Mouse (Mus musculus): Measurements from ENCODE around the gene Cgnl1. TPM values are rescaled to one million over a fixed set of nuclear protein-coding genes. Genes with fewer than 3 reads are reported as not detected.

Cgnl1 gene
- polyA plus RNA-seq, 1 experiment from 2014 or later, result 9.2 TPM

GRCm38 (mm10) chr9:71604914-71605635, 166.3 kb downstream of the Cgnl1 start:
- Histone ChIP-seq H3K4me1 (replicated peaks) (peaks cover 13% of the 10 kb centered on the region), H3K4me3 (replicated peaks) (no peak overlapping the region), H3K9ac (replicated peaks) (no peak overlapping the region), H3K4me2 (no peak overlapping the region), H3K36me3 (no peaks in the 10 kb centered on the region), H3K9me3 (no peaks in the 10 kb centered on the region), H3K27ac (no peak overlapping the region), H3K27me3 (no peaks in the 10 kb centered on the region)
- WGBS, result 32% methylated on average over 6 of the region's 6 CpGs
- ATAC-seq (ENCODE audit: insufficient number of reproducible peaks, insufficient read depth, low FRiP score, low TSS enrichment, low read depth), result no peak

GRCm38 (mm10) chr9:71599861-71600260, 171.5 kb downstream of the Cgnl1 start:
- Histone ChIP-seq H3K4me1 (replicated peaks) (peaks cover 8% of the 10 kb centered on the region; the same call in 1 of the 2 replicates), H3K36me3 (no peaks in the 10 kb centered on the region), H3K27me3 (peaks cover 3% of the 10 kb centered on the region; the same call in 1 of the 2 replicates), H3K9ac (replicated peaks) (no peak overlapping the region), H3K27ac (no peak overlapping the region), H3K4me2 (no peak overlapping the region), H3K4me3 (replicated peaks) (no peak overlapping the region), H3K9me3 (no peaks in the 10 kb centered on the region)
- no peak for ATAC-seq (ENCODE audit: insufficient number of reproducible peaks, insufficient read depth, low FRiP score, low TSS enrichment, low read depth)
- 77% methylated on average over 7 of the region's 7 CpGs for WGBS

DNA sequence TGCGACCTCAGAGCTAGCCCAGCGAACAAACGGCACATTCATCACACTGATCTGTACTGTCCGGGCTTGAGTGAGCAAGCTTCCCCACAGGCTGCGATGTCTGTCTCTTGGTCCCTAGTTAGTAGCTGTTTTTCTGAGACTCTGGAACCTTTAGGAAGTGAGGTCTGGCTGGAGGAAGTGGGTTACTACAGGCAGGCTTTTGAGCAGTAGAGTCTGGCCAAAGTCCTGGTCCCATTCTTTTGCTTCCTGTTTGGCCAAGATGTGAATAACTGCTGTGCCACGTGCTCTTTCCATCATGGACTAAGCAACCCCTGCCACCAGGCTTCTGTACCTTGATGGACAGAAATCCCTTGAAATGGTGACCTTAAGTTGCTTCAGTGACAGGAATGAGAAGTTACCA, 174.5 kb downstream of the Cgnl1 start:
- 63% methylated on average over 6 of the region's 6 CpGs for WGBS
- Histone ChIP-seq H3K27me3 (peaks cover 11% of the 10 kb centered on the region), H3K4me2 (no peak overlapping the region), H3K27ac (no peak overlapping the region), H3K4me1 (replicated peaks) (peaks cover 14% of the 10 kb centered on the region; the same call in 1 of the 2 replicates), H3K4me3 (replicated peaks) (no peak overlapping the region), H3K36me3 (no peaks in the 10 kb centered on the region), H3K9me3 (no peaks in the 10 kb centered on the region), H3K9ac (replicated peaks) (no peak overlapping the region)
- ATAC-seq (ENCODE audit: insufficient number of reproducible peaks, insufficient read depth, low FRiP score, low TSS enrichment, low read depth), result no peak

- Histone ChIP-seq H3K36me3 (no peaks in the 10 kb centered on the region), H3K4me2 (peak overlapping the region; percentile 92), H3K4me3 (replicated peaks) (peak overlapping the region; percentile 64), H3K27me3 (peaks cover 25% of the 10 kb centered on the region), H3K9ac (replicated peaks) (0 out of 2 replicates have a peak overlapping the region, but pooled peaks have one; percentile 65), H3K9me3 (no peaks in the 10 kb centered on the region), H3K4me1 (replicated peaks) (peaks cover 18% of the 10 kb centered on the region; the same call in 1 of the 2 replicates), H3K27ac (no peak overlapping the region)
- ATAC-seq (ENCODE audit: insufficient number of reproducible peaks, insufficient read depth, low FRiP score, low TSS enrichment, low read depth), result no peak
- WGBS, result 43% methylated on average over 6 of the region's 6 CpGs
Observed at GRCm38 (mm10) chr9:71592577-71593285, 178.7 kb downstream of the Cgnl1 start.

- WGBS, result 3% methylated on average over 29 of the region's 29 CpGs
- H3K4me1 ChIP-seq (replicated peaks), result peaks cover 16% of the 10 kb centered on the region; the same call in 1 of the 2 replicates
- peak; percentile 92 for ATAC-seq (ENCODE audit: insufficient number of reproducible peaks, insufficient read depth, low FRiP score, low TSS enrichment, low read depth)
- peak within 1 kb of the TSS; percentile 64 for H3K4me3 ChIP-seq (replicated peaks)
- H3K9ac ChIP-seq (replicated peaks), result peak within 1 kb of the TSS; percentile 65
- H3K36me3 ChIP-seq, result no peaks in the 10 kb centered on the region
- H3K27me3 ChIP-seq, result peaks cover 25% of the 10 kb centered on the region
- H3K9me3 ChIP-seq, result no peaks in the 10 kb centered on the region
- H3K4me2 ChIP-seq, result peak within 1 kb of the TSS; percentile 92
- no peak within 1 kb of the TSS for H3K27ac ChIP-seq
Observed at GRCm38 (mm10) chr9:71591938-71592548, 179.4 kb downstream of the Cgnl1 start, which contains the start of gene Myzap. TSS of gene Myzap (minus strand) at chr9:71592360.

- Histone ChIP-seq H3K4me1 (replicated peaks) (peaks cover 10% of the 10 kb centered on the region; the same call in 1 of the 2 replicates), H3K4me3 (replicated peaks) (peak overlapping the region; percentile 64), H3K9me3 (peaks cover under 1% of the 10 kb centered on the region; the same call in 1 of the 2 replicates), H3K27me3 (peaks cover 25% of the 10 kb centered on the region), H3K36me3 (no peaks in the 10 kb centered on the region), H3K27ac (no peak overlapping the region), H3K9ac (replicated peaks) (no peak overlapping the region), H3K4me2 (peak overlapping the region; percentile 92)
- no peak for ATAC-seq (ENCODE audit: insufficient number of reproducible peaks, insufficient read depth, low FRiP score, low TSS enrichment, low read depth)
- WGBS, result 68% methylated on average over 5 of the region's 5 CpGs
Observed at GRCm38 (mm10) chr9:71591106-71591505, 180.3 kb downstream of the Cgnl1 start.

- Histone ChIP-seq H3K4me1 (replicated peaks) (peaks cover 10% of the 10 kb centered on the region; the same call in 1 of the 2 replicates), H3K4me2 (no peak overlapping the region), H3K27me3 (peaks cover 25% of the 10 kb centered on the region), H3K27ac (no peak overlapping the region), H3K36me3 (0 out of 2 replicates have a peak, but pooled peaks cover 3% of the 10 kb centered on the region), H3K9me3 (peaks cover 13% of the 10 kb centered on the region), H3K4me3 (replicated peaks) (no peak overlapping the region), H3K9ac (replicated peaks) (no peak overlapping the region)
- WGBS, result 81% methylated on average over 7 of the region's 7 CpGs
- no peak for ATAC-seq (ENCODE audit: insufficient number of reproducible peaks, insufficient read depth, low FRiP score, low TSS enrichment, low read depth)
Observed at GRCm38 (mm10) chr9:71589771-71590170, 181.6 kb downstream of the Cgnl1 start.

DNA sequence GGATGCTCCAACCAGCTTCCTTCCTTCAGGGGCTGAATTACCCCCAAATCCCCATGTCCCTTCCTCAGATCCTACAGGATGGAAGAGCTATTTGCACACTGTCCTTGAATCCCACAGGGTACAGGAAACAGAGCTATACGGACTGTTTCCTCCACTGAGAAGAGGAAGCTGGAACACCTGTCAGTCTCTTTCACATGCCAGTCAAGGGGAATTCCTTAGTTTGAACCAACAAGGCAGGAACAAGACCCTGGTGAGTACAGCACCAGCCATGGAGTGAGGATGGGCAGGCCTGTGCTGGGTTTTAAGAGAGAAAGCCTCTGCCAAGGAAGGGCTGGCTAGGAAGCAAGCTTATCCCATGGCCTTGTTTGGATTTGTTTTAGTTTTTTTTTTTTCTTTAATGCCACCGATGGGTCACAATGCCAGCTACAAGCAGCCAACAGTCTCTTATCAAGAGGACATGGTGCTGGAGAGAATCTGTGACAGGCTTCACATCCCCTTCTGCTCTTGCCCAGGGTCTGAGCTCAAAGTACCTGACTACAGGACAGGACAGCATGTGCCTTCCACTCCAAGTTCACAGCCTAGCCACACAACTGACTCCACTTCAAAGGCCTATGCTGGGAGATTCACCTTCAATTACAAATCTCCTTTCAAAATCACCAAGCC, 182.3 kb downstream of the Cgnl1 start:
- no peak for ATAC-seq (ENCODE audit: insufficient number of reproducible peaks, insufficient read depth, low FRiP score, low TSS enrichment, low read depth)
- H3K27me3 ChIP-seq, result peaks cover 25% of the 10 kb centered on the region
- peaks cover 10% of the 10 kb centered on the region; the same call in 1 of the 2 replicates for H3K4me1 ChIP-seq (replicated peaks)
- H3K4me3 ChIP-seq (replicated peaks), result no peak overlapping the region
- no peak overlapping the region for H3K27ac ChIP-seq
- no peak overlapping the region for H3K9ac ChIP-seq (replicated peaks)
- H3K4me2 ChIP-seq, result no peak overlapping the region
- 0 out of 2 replicates have a peak, but pooled peaks cover 3% of the 10 kb centered on the region for H3K36me3 ChIP-seq
- H3K9me3 ChIP-seq, result peaks cover 13% of the 10 kb centered on the region
- 73% methylated on average over 2 of the region's 2 CpGs for WGBS

GRCm38 (mm10) chr9:71586408-71586807, 185.0 kb downstream of the Cgnl1 start:
- Histone ChIP-seq H3K27me3 (peaks cover 13% of the 10 kb centered on the region), H3K27ac (no peak overlapping the region), H3K4me1 (replicated peaks) (no peaks in the 10 kb centered on the region), H3K4me3 (replicated peaks) (no peak overlapping the region), H3K9me3 (peaks cover 13% of the 10 kb centered on the region), H3K9ac (replicated peaks) (no peak overlapping the region), H3K36me3 (0 out of 2 replicates have a peak, but pooled peaks cover 3% of the 10 kb centered on the region), H3K4me2 (no peak overlapping the region)
- 62% methylated on average over 3 of the region's 3 CpGs for WGBS
- ATAC-seq (ENCODE audit: insufficient number of reproducible peaks, insufficient read depth, low FRiP score, low TSS enrichment, low read depth), result no peak

DNA sequence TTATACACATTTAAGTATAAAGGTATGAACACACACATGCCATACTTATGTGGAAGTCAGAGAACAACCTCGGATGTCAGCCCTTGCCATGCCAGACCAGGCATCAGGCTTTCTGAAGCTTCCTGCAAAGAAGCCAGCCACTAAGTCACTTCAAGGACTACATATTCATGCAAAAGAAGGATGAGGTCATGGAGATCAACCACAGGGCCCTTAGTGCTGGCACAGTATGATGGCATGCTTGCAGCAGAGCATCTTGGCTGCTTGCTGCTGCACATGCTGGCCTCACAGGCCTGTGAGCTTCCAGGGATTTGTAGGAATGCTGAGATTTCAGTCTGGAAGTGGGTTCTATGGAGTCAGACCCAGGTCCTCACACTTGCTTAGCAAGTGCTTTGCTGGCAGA, 188.6 kb downstream of the Cgnl1 start:
- 93% methylated on average over 1 of the region's 1 CpGs for WGBS
- no peak overlapping the region for H3K4me2 ChIP-seq
- no peak overlapping the region for H3K27ac ChIP-seq
- ATAC-seq (ENCODE audit: insufficient number of reproducible peaks, insufficient read depth, low FRiP score, low TSS enrichment, low read depth), result no peak
- H3K36me3 ChIP-seq, result 0 out of 2 replicates have a peak, but pooled peaks cover 3% of the 10 kb centered on the region
- peaks cover 6% of the 10 kb centered on the region; the same call in 1 of the 2 replicates for H3K4me1 ChIP-seq (replicated peaks)
- no peak overlapping the region for H3K9ac ChIP-seq (replicated peaks)
- no peaks in the 10 kb centered on the region for H3K27me3 ChIP-seq
- no peak overlapping the region for H3K4me3 ChIP-seq (replicated peaks)
- H3K9me3 ChIP-seq, result peaks cover 13% of the 10 kb centered on the region

All from limb, embryonic 12.5 days (tissue).